Mouse (Mus musculus): ENCODE results near the gene Tnr. TPM values are rescaled to one million over a fixed set of nuclear protein-coding genes. Genes with fewer than 3 reads are reported as not detected.

Gene Tnr
- polyA plus RNA-seq, 1 experiment: 0.13 TPM

GRCm38 (mm10) chr1:159615686-159616085, 92.1 kb downstream of the Tnr start:
- no peak overlapping the region for H3K27ac ChIP-seq (ENCODE audit: control insufficient read depth, insufficient read depth, low read length)
- H3K4me3 ChIP-seq (ENCODE audit: control insufficient read depth, insufficient read depth, low read length): no peak overlapping the region
- DNase-seq: no peak
- H3K36me3 ChIP-seq (ENCODE audit: control insufficient read depth, insufficient read depth, low read length): no peaks in the 10 kb centered on the region
- no peaks in the 10 kb centered on the region for H3K27me3 ChIP-seq (ENCODE audit: control insufficient read depth, insufficient read depth, low read length)
- TF ChIP-seq CTCF (IDR thresholded peaks at IDR 0.05; ENCODE audit: borderline replicate concordance, control insufficient read depth, extremely low read depth, insufficient read depth, low read length, poor library complexity) (no peak), POLR2A (IDR thresholded peaks at IDR 0.05; ENCODE audit: control insufficient read depth, extremely low read depth, insufficient read depth, low read length, poor library complexity) (no peak)
- WGBS: 83% methylated on average over 4 of the region's 4 CpGs
- no peaks in the 10 kb centered on the region for H3K4me1 ChIP-seq (replicated peaks; ENCODE audit: control insufficient read depth, insufficient read depth, low read length)

DNA sequence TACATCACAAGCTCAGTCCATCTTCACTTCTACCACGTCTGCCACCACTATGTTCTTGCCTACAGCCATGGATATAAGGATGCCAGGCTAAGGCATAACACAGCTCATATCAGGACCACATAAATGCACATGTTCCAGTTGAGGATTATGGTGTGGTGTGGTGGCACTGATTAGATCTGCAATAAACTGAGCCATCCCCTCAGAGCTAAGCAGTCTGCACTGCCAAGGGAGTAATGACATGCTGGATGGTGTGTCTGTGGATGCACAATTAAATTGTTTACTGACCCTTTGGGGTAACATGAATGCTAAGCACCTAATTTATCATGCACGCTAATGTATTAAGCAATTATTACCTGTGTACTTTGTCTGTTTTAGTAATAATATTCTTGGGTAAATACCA, 95.6 kb downstream of the Tnr start:
- DNase-seq: no peak
- Histone ChIP-seq H3K4me3 (ENCODE audit: control insufficient read depth, insufficient read depth, low read length) (no peak overlapping the region), H3K27me3 (ENCODE audit: control insufficient read depth, insufficient read depth, low read length) (no peaks in the 10 kb centered on the region), H3K4me1 (replicated peaks; ENCODE audit: control insufficient read depth, insufficient read depth, low read length) (no peaks in the 10 kb centered on the region), H3K36me3 (ENCODE audit: control insufficient read depth, insufficient read depth, low read length) (no peaks in the 10 kb centered on the region), H3K27ac (ENCODE audit: control insufficient read depth, insufficient read depth, low read length) (no peak overlapping the region)
- TF ChIP-seq POLR2A (IDR thresholded peaks at IDR 0.05; ENCODE audit: control insufficient read depth, extremely low read depth, insufficient read depth, low read length, poor library complexity) (no peak), CTCF (IDR thresholded peaks at IDR 0.05; ENCODE audit: borderline replicate concordance, control insufficient read depth, extremely low read depth, insufficient read depth, low read length, poor library complexity) (no peak)
- 85% methylated on average over 2 of the region's 2 CpGs for WGBS

GRCm38 (mm10) chr1:159621321-159621720, 97.8 kb downstream of the Tnr start:
- H3K4me3 ChIP-seq (ENCODE audit: control insufficient read depth, insufficient read depth, low read length): no peak overlapping the region
- no peak for DNase-seq
- no peaks in the 10 kb centered on the region for H3K4me1 ChIP-seq (replicated peaks; ENCODE audit: control insufficient read depth, insufficient read depth, low read length)
- no peak for TF ChIP-seq POLR2A (IDR thresholded peaks at IDR 0.05; ENCODE audit: control insufficient read depth, extremely low read depth, insufficient read depth, low read length, poor library complexity)
- WGBS: 54% methylated on average over 1 of the region's 1 CpGs
- no peaks in the 10 kb centered on the region for H3K36me3 ChIP-seq (ENCODE audit: control insufficient read depth, insufficient read depth, low read length)
- no peaks in the 10 kb centered on the region for H3K27me3 ChIP-seq (ENCODE audit: control insufficient read depth, insufficient read depth, low read length)
- H3K27ac ChIP-seq (ENCODE audit: control insufficient read depth, insufficient read depth, low read length): no peak overlapping the region

GRCm38 (mm10) chr1:159629119-159629518, 105.5 kb downstream of the Tnr start:
- Histone ChIP-seq H3K27me3 (ENCODE audit: control insufficient read depth, insufficient read depth, low read length) (no peaks in the 10 kb centered on the region), H3K27ac (ENCODE audit: control insufficient read depth, insufficient read depth, low read length) (no peak overlapping the region), H3K4me1 (replicated peaks; ENCODE audit: control insufficient read depth, insufficient read depth, low read length) (no peaks in the 10 kb centered on the region), H3K4me3 (ENCODE audit: control insufficient read depth, insufficient read depth, low read length) (no peak overlapping the region), H3K36me3 (ENCODE audit: control insufficient read depth, insufficient read depth, low read length) (no peaks in the 10 kb centered on the region)
- TF ChIP-seq CTCF (IDR thresholded peaks at IDR 0.05; ENCODE audit: borderline replicate concordance, control insufficient read depth, extremely low read depth, insufficient read depth, low read length, poor library complexity) (no peak), POLR2A (IDR thresholded peaks at IDR 0.05; ENCODE audit: control insufficient read depth, extremely low read depth, insufficient read depth, low read length, poor library complexity) (no peak)
- WGBS: 73% methylated on average over 3 of the region's 3 CpGs
- no peak for DNase-seq

DNA sequence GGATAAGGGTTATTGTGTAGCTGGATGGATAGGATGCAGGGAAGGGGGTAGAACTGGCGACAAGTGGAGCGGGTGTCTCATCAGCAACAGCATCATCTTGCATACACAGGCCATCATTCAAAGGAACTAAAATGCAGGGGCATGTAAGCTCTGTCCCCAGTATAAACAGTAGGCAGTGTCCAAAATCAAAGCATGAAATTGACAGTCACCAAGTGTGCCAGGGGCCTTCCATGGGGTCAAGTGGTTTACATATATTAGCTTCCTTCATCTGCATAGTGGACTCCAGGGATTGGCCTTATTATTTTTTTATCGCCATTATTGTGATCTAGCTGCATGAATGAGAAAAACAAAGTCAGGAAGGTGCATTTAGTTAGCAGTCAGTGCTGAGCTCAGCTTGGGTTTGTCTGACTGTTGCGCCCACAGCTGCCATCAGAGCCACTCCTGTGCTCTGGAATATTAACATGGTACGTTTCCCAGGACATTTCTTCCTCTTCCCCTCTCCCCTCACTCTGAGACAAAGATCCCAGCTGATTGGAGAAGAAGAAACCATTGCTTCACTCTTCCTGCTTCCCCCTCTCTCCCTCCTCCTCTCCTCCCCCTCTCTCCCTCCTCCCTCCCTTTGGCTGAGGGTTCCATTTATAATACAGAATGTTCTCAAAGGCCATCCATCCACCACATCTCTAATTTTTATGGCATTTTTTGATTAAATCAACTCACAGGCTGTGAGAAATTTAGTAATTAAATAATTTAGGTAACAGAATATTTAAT, 106.4 kb downstream of the Tnr start:
- DNase-seq: no peak
- no peak overlapping the region for H3K4me3 ChIP-seq (ENCODE audit: control insufficient read depth, insufficient read depth, low read length)
- H3K27me3 ChIP-seq (ENCODE audit: control insufficient read depth, insufficient read depth, low read length): no peaks in the 10 kb centered on the region
- WGBS: 79% methylated on average over 5 of the region's 5 CpGs
- H3K36me3 ChIP-seq (ENCODE audit: control insufficient read depth, insufficient read depth, low read length): no peaks in the 10 kb centered on the region
- no peaks in the 10 kb centered on the region for H3K4me1 ChIP-seq (replicated peaks; ENCODE audit: control insufficient read depth, insufficient read depth, low read length)
- H3K27ac ChIP-seq (ENCODE audit: control insufficient read depth, insufficient read depth, low read length): no peak overlapping the region
- TF ChIP-seq POLR2A (IDR thresholded peaks at IDR 0.05; ENCODE audit: control insufficient read depth, extremely low read depth, insufficient read depth, low read length, poor library complexity) (no peak), CTCF (IDR thresholded peaks at IDR 0.05; ENCODE audit: borderline replicate concordance, control insufficient read depth, extremely low read depth, insufficient read depth, low read length, poor library complexity) (no peak)

DNA sequence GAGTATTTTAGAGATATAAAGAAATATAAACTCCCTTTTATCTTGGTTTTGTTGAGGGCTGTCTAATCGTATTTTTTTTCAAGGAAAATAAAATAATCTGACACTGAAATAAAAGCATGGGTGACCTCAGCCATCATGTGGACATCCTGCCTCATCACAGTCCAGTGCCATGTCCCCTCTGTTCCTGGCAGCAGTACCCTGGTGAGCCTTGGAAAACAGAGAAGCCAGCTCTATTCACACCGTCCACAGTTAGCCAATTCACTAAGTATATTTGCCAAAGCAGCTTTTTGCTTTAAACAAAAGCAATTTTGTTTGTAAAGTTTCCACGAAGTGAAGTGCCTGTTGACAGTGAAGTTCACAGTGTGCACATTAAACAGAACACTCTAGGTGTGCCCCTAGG, 109.0 kb downstream of the Tnr start:
- DNase-seq: no peak
- Histone ChIP-seq H3K36me3 (ENCODE audit: control insufficient read depth, insufficient read depth, low read length) (no peaks in the 10 kb centered on the region), H3K4me1 (replicated peaks; ENCODE audit: control insufficient read depth, insufficient read depth, low read length) (no peaks in the 10 kb centered on the region), H3K27me3 (ENCODE audit: control insufficient read depth, insufficient read depth, low read length) (no peaks in the 10 kb centered on the region), H3K27ac (ENCODE audit: control insufficient read depth, insufficient read depth, low read length) (no peak overlapping the region), H3K4me3 (ENCODE audit: control insufficient read depth, insufficient read depth, low read length) (no peak overlapping the region)
- TF ChIP-seq CTCF (IDR thresholded peaks at IDR 0.05; ENCODE audit: borderline replicate concordance, control insufficient read depth, extremely low read depth, insufficient read depth, low read length, poor library complexity) (no peak), POLR2A (IDR thresholded peaks at IDR 0.05; ENCODE audit: control insufficient read depth, extremely low read depth, insufficient read depth, low read length, poor library complexity) (no peak)
- 82% methylated on average over 3 of the region's 3 CpGs for WGBS

DNA sequence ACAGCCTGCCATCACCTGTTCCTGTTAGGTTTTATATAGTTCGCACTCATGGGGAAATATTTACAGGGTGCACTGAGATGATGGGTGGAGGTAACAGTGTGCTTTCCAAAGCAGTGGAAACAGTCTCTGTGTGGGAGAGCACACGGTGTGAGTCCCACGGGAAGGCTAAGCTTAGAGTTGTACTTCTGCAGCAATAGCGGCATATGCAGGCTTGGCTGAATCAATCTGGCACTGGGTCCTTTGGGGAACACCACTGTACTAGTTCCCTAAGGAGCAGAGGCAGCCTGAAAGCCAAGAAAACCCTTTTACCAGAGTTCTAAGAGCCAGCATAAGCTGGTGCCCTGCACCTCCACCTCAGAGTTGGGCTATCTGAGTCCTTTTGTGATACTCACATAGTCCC, 115.8 kb downstream of the Tnr start:
- Histone ChIP-seq H3K27ac (ENCODE audit: control insufficient read depth, insufficient read depth, low read length) (no peak overlapping the region), H3K4me1 (replicated peaks; ENCODE audit: control insufficient read depth, insufficient read depth, low read length) (no peaks in the 10 kb centered on the region), H3K4me3 (ENCODE audit: control insufficient read depth, insufficient read depth, low read length) (no peak overlapping the region), H3K27me3 (ENCODE audit: control insufficient read depth, insufficient read depth, low read length) (no peaks in the 10 kb centered on the region), H3K36me3 (ENCODE audit: control insufficient read depth, insufficient read depth, low read length) (no peaks in the 10 kb centered on the region)
- no peak for DNase-seq
- 95% methylated on average over 4 of the region's 4 CpGs for WGBS
- TF ChIP-seq POLR2A (IDR thresholded peaks at IDR 0.05; ENCODE audit: control insufficient read depth, extremely low read depth, insufficient read depth, low read length, poor library complexity) (no peak), CTCF (IDR thresholded peaks at IDR 0.05; ENCODE audit: borderline replicate concordance, control insufficient read depth, extremely low read depth, insufficient read depth, low read length, poor library complexity) (no peak)
